Mouse (Mus musculus): Measurements from ENCODE around the gene Vmn1r54. TPM values are rescaled to one million over a fixed set of nuclear protein-coding genes. Genes with fewer than 3 reads are reported as not detected.

Vmn1r54 gene
- total RNA-seq, 2 experiments from 2014 or later: not detected

Other genes starting within 250 kb of the Vmn1r54 start
- gene Vmn1r47, start 230.2 kb upstream of the Vmn1r54 start, total RNA-seq (2021): under 1 TPM in 1 of 2 experiments, not detected in 1; 0.04 TPM
- not detected for gene Vmn1r48, start 209.5 kb upstream of the Vmn1r54 start, total RNA-seq (2021)
- not detected for gene Vmn1r49, start 167.8 kb upstream of the Vmn1r54 start, total RNA-seq (2021)
- gene Vmn1r50, start 144.9 kb upstream of the Vmn1r54 start, total RNA-seq (2021): not detected
- not detected for gene Vmn1r51, start 123.7 kb upstream of the Vmn1r54 start, total RNA-seq (2021)
- gene Vmn1r52, start 71.5 kb upstream of the Vmn1r54 start, total RNA-seq (2021): not detected
- not detected for gene V1ra8, start 43.5 kb upstream of the Vmn1r54 start, total RNA-seq (2021)
- not detected for gene Vmn1r53, start 21.9 kb upstream of the Vmn1r54 start, total RNA-seq (2021)
- not detected for gene BC048671, start 54.9 kb downstream of the Vmn1r54 start, total RNA-seq (2021)
- not detected for gene Chst13, start 78.9 kb downstream of the Vmn1r54 start, total RNA-seq (2021)
- gene Uroc1, start 87.0 kb downstream of the Vmn1r54 start, total RNA-seq (2021): not detected
- gene Zxdc, start 123.2 kb downstream of the Vmn1r54 start, total RNA-seq (2021): 10 to 100 TPM; 23.8 to 24.0 TPM
- 1 to 10 TPM; 4.9 to 6.5 TPM for gene Cfap100, start 182.5 kb downstream of the Vmn1r54 start, total RNA-seq (2021)
- 10 to 100 TPM; 12.9 to 22.0 TPM for gene Klf15, start 216.3 kb downstream of the Vmn1r54 start, total RNA-seq (2021)
- 10 to 100 TPM; 44.5 to 57.4 TPM for gene Aldh1l1, start 240.1 kb downstream of the Vmn1r54 start, total RNA-seq (2021)

Measured in left cerebral cortex, postnatal 10 days (tissue).